Mouse (Mus musculus): ENCODE measurements at regions not wholly inside any gene's neighbourhood (a gene's known extent, or its start where the extent isn't known, plus 50 kb on each side); places are given as distances from the start of the nearest gene placed in this dataset.

DNA sequence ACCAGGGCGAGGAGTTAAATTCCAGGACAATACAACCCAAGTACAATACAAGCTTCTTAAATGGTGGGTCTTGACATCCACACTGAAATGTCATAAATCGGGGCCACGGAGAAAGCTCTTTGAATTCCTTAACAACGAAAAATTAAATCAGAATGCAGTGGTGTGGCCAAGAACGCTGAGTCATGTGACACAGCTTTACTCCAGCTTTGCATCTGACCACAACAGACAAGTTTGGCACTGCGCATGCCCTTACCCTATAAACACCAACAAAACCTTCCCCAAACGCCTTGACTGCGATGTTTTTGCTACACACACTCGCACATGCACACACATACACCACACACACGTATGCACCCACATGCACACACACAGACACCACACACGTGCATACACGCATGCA is 584.8 kb upstream of the Gm10131 start:
- no peaks in the 10 kb centered on the region for H3K9me3 ChIP-seq (ENCODE audit: control insufficient read depth, low read depth, low read length)
- H3K4me2 ChIP-seq (replicated peaks; ENCODE audit: low read depth, low read length), result no peak overlapping the region
- H3K27me3 ChIP-seq (ENCODE audit: control insufficient read depth, insufficient read depth, low read length), result no peaks in the 10 kb centered on the region
- no peak overlapping the region for H3K27ac ChIP-seq (ENCODE audit: low read length)
- H3K4me3 ChIP-seq (ENCODE audit: low read depth, low read length), result no peak overlapping the region
- no peak overlapping the region for H3K9ac ChIP-seq (replicated peaks; ENCODE audit: low read depth, low read length)
- WGBS, result 87% methylated on average over 12 of the region's 12 CpGs
- no peaks in the 10 kb centered on the region for H3K4me1 ChIP-seq (ENCODE audit: control insufficient read depth, insufficient read depth, low read length)
- H3K36me3 ChIP-seq (ENCODE audit: control insufficient read depth, insufficient read depth, low read length), result no peaks in the 10 kb centered on the region
- ATAC-seq (ENCODE audit: insufficient number of reproducible peaks, insufficient read depth, low FRiP score, low read depth), result no peak

DNA sequence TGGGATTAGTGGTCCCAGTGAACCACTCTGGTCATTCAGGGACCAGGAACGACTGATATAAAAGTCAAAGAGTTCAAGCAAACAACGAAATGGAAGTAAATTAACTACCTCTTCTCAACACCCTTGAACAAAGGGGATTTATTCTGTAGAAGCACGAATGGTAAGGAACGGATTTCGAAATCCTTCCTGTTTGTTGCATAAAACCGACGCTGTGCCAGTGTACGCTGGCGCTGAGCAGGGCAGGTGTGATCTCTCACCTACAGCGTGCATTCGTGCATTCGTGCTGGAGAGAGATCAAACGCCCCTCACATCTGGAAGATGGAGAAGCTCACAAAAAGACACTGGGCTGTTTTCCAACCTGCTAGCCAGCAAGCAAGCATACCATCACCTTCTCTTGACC is 581.1 kb upstream of the Gm10131 start:
- H3K27me3 ChIP-seq (ENCODE audit: control insufficient read depth, insufficient read depth, low read length), result no peaks in the 10 kb centered on the region
- H3K4me1 ChIP-seq (ENCODE audit: control insufficient read depth, insufficient read depth, low read length), result no peaks in the 10 kb centered on the region

DNA sequence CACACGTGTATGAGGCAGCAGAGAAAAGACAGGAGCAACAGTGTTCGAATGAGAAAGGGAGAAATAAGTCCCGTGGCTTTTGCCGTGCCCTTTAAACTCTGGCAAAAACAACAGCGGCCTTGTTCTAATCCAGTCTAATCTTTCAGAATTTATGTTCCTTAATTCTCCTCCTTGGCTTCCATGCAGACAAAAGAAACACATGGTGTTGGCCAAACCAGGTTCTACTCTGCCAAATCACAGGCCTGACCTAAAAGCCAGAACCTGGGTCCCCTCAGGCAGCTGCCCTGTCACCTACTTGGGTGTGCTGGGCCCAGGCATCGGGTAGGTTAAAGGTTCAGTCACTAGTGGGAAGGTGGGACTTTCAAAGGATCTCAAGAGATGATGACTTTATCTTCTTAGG is 580.2 kb upstream of the Gm10131 start:
- Histone ChIP-seq H3K4me2 (replicated peaks; ENCODE audit: low read depth, low read length) (no peak overlapping the region), H3K4me1 (ENCODE audit: control insufficient read depth, insufficient read depth, low read length) (no peaks in the 10 kb centered on the region), H3K36me3 (ENCODE audit: control insufficient read depth, insufficient read depth, low read length) (no peaks in the 10 kb centered on the region), H3K9me3 (ENCODE audit: control insufficient read depth, low read depth, low read length) (no peaks in the 10 kb centered on the region), H3K27ac (ENCODE audit: low read length) (no peak overlapping the region), H3K27me3 (ENCODE audit: control insufficient read depth, insufficient read depth, low read length) (no peaks in the 10 kb centered on the region), H3K9ac (replicated peaks; ENCODE audit: low read depth, low read length) (no peak overlapping the region), H3K4me3 (ENCODE audit: low read depth, low read length) (no peak overlapping the region)
- 69% methylated on average over 6 of the region's 6 CpGs for WGBS
- no peak for ATAC-seq (ENCODE audit: insufficient number of reproducible peaks, insufficient read depth, low FRiP score, low read depth)

More for the DNA sequence above, 581.1 kb upstream of the Gm10131 start:
- no peak for ATAC-seq (ENCODE audit: insufficient number of reproducible peaks, insufficient read depth, low FRiP score, low read depth)
- Histone ChIP-seq H3K27ac (ENCODE audit: low read length) (no peak overlapping the region), H3K9me3 (ENCODE audit: control insufficient read depth, low read depth, low read length) (no peaks in the 10 kb centered on the region), H3K4me3 (ENCODE audit: low read depth, low read length) (no peak overlapping the region), H3K36me3 (ENCODE audit: control insufficient read depth, insufficient read depth, low read length) (no peaks in the 10 kb centered on the region), H3K9ac (replicated peaks; ENCODE audit: low read depth, low read length) (no peak overlapping the region), H3K4me2 (replicated peaks; ENCODE audit: low read depth, low read length) (no peak overlapping the region)
- WGBS, result 48% methylated on average over 13 of the region's 13 CpGs

DNA sequence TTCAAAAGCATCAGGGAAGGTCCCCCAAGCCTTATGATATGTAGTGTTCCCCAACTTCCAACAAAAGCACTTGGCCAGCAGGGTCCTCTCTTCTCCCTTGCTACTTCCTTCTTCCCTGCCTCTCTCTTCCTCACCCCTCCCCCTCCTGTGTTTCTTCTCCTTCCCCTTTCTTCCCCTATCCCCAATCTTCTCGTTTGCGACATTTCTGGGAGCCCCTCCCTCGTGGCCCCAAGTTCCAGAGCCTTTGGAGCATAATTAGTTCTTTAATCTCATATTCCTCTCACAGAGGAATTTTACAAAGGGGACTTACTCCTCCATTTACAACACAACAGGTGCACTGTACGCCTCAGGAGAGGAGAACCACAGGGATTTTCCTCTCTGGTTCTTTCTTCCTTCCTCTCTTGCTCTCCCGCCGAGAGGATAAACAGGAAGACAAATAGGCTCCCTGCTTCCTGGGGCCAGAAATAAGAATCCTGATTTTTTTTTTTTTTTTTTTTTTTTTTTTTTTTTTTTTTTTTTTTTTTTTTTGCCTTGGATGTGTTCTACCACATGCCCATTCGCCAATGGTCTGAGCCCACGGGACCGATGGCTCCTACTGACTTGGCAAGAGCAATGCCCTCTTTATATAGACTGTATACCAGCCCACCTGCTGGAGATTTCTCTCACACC is 578.4 kb upstream of the Gm10131 start:
- H3K27me3 ChIP-seq (ENCODE audit: control insufficient read depth, insufficient read depth, low read length), result no peaks in the 10 kb centered on the region
- H3K9me3 ChIP-seq (ENCODE audit: control insufficient read depth, low read depth, low read length), result no peaks in the 10 kb centered on the region
- H3K4me3 ChIP-seq (ENCODE audit: low read depth, low read length), result peak overlapping the region; percentile 13
- H3K4me2 ChIP-seq (replicated peaks; ENCODE audit: low read depth, low read length), result peak overlapping the region; percentile 37
- H3K4me1 ChIP-seq (ENCODE audit: control insufficient read depth, insufficient read depth, low read length), result no peaks in the 10 kb centered on the region
- H3K27ac ChIP-seq (ENCODE audit: low read length), result no peak overlapping the region
- 24% methylated on average over 9 of the region's 9 CpGs for WGBS
- no peak overlapping the region for H3K9ac ChIP-seq (replicated peaks; ENCODE audit: low read depth, low read length)
- no peaks in the 10 kb centered on the region for H3K36me3 ChIP-seq (ENCODE audit: control insufficient read depth, insufficient read depth, low read length)
- no peak for ATAC-seq (ENCODE audit: insufficient number of reproducible peaks, insufficient read depth, low FRiP score, low read depth)

DNA sequence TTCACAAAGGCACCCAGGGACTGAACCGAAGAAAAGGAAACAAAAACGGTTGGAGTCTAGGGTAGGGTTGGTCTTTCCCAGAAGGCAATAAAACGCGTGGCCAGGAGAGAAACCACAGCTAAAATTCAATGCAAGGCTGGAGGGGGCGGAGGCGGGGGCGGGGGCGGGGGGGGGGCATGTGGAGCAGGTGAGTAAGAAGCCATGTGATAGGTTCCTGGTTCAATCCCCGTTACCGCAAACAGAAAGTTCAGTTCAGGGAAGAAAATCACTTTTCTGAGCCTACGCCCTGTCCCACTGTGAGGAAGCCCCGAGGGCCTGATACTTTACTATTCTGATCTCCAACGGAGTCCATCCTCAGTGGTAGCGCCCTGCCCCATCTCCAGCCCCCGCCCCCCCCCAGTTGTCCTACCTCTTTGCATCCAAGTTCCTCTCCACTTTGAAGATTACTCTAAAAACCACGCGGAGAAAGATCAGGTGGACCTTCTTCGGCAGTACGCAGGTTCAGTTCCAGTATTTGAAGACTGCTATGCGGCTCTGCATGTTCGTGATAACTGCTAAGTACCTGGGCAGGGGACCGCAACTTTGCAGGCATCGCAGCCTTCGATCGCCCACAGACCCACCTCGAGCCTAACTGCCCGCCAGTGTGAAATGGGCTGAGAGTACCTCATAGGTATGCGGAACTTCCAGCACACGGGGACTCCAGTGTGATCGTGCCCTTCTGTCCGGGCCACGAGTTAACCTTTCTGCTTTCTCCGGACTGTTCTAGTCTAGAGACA is 577.7 kb upstream of the Gm10131 start:
- H3K27ac ChIP-seq (ENCODE audit: low read length), result no peak overlapping the region
- H3K4me3 ChIP-seq (ENCODE audit: low read depth, low read length), result peak overlapping the region; percentile 13
- no peak overlapping the region for H3K9ac ChIP-seq (replicated peaks; ENCODE audit: low read depth, low read length)
- no peaks in the 10 kb centered on the region for H3K36me3 ChIP-seq (ENCODE audit: control insufficient read depth, insufficient read depth, low read length)
- H3K27me3 ChIP-seq (ENCODE audit: control insufficient read depth, insufficient read depth, low read length), result no peaks in the 10 kb centered on the region
- ATAC-seq (ENCODE audit: insufficient number of reproducible peaks, insufficient read depth, low FRiP score, low read depth), result no peak
- 21% methylated on average over 33 of the region's 33 CpGs for WGBS
- H3K9me3 ChIP-seq (ENCODE audit: control insufficient read depth, low read depth, low read length), result no peaks in the 10 kb centered on the region
- H3K4me1 ChIP-seq (ENCODE audit: control insufficient read depth, insufficient read depth, low read length), result no peaks in the 10 kb centered on the region
- H3K4me2 ChIP-seq (replicated peaks; ENCODE audit: low read depth, low read length), result peak overlapping the region; percentile 37

DNA sequence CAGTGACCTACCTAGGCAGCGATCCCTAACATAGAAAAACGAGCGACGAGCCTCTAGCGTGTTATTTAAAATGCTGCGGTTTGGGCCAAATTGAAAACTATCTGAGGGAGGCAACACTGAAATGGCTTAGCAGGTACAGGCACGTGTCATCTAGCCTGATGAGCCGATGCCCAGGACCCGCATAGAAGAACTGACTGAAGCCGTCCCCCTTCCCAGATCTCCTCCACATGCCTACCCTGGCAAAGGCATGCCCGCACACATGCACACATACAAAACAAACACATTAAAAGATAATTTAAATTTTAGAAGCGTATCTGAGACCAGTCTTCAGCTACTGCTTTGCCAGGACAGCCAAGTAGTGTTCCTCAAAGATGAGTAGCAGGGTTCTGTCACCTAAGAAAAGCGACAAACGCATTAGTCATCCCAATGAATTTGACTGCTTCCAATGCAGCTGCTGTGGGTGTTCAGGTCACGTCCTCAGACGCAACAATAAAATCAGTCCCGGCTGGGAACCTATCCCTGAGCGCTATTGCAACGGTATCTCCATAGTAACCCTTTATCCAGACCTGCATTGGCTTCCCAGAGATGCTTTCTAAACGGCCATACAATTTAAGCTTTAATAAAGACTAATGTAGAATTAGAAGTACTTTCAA is 577.0 kb upstream of the Gm10131 start:
- no peak overlapping the region for H3K4me3 ChIP-seq (ENCODE audit: low read depth, low read length)
- no peak for ATAC-seq (ENCODE audit: insufficient number of reproducible peaks, insufficient read depth, low FRiP score, low read depth)
- no peaks in the 10 kb centered on the region for H3K4me1 ChIP-seq (ENCODE audit: control insufficient read depth, insufficient read depth, low read length)
- H3K9ac ChIP-seq (replicated peaks; ENCODE audit: low read depth, low read length), result no peak overlapping the region
- no peaks in the 10 kb centered on the region for H3K9me3 ChIP-seq (ENCODE audit: control insufficient read depth, low read depth, low read length)
- WGBS, result 73% methylated on average over 20 of the region's 20 CpGs
- no peaks in the 10 kb centered on the region for H3K27me3 ChIP-seq (ENCODE audit: control insufficient read depth, insufficient read depth, low read length)
- no peaks in the 10 kb centered on the region for H3K36me3 ChIP-seq (ENCODE audit: control insufficient read depth, insufficient read depth, low read length)
- H3K27ac ChIP-seq (ENCODE audit: low read length), result no peak overlapping the region
- no peak overlapping the region for H3K4me2 ChIP-seq (replicated peaks; ENCODE audit: low read depth, low read length)

DNA sequence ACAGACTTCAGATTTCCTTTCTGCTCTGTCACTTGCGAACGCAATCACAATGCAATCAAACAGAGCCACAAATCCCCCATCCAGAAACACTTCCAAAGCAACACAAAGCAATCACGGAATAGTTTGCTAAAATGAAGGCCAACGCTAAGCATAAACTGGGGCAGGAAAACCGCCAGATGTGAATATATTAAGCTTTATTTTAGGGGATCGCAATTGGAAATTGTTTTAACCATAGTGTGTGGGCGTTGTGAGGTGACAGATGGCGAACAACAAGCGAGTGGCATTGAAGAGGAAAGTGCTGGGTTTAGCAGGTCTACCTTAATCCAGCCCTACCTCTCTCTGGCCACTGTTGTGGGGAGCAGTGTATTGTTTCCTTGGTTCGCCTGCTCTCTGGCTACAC is 574.8 kb upstream of the Gm10131 start:
- ATAC-seq (ENCODE audit: insufficient number of reproducible peaks, insufficient read depth, low FRiP score, low read depth), result no peak
- Histone ChIP-seq H3K9me3 (ENCODE audit: control insufficient read depth, low read depth, low read length) (no peaks in the 10 kb centered on the region), H3K4me2 (replicated peaks; ENCODE audit: low read depth, low read length) (no peak overlapping the region), H3K9ac (replicated peaks; ENCODE audit: low read depth, low read length) (no peak overlapping the region), H3K4me1 (ENCODE audit: control insufficient read depth, insufficient read depth, low read length) (no peaks in the 10 kb centered on the region), H3K36me3 (ENCODE audit: control insufficient read depth, insufficient read depth, low read length) (no peaks in the 10 kb centered on the region), H3K4me3 (ENCODE audit: low read depth, low read length) (no peak overlapping the region), H3K27me3 (ENCODE audit: control insufficient read depth, insufficient read depth, low read length) (no peaks in the 10 kb centered on the region), H3K27ac (ENCODE audit: low read length) (no peak overlapping the region)
- WGBS, result 89% methylated on average over 10 of the region's 10 CpGs

DNA sequence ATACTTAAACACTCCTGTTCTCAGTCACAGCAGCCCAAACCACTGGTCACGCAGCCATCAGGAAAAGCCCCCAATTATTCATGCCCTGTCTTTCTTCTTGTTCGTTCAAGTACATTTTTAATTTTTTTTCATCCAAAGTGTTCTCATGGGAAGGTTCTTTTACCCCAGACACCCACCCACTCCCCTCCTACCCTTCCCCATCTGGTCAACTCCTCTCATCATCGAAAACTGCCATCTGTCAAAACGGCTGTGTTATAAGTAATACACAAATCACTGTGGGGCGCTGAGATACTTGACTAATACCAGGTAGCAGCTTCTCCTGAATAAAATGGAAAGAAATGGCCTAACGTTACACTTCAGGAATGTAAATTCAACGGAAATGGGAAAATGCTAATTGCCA is 573.1 kb upstream of the Gm10131 start:
- Histone ChIP-seq H3K4me2 (replicated peaks; ENCODE audit: low read depth, low read length) (no peak overlapping the region), H3K27ac (ENCODE audit: low read length) (no peak overlapping the region), H3K9me3 (ENCODE audit: control insufficient read depth, low read depth, low read length) (no peaks in the 10 kb centered on the region), H3K9ac (replicated peaks; ENCODE audit: low read depth, low read length) (no peak overlapping the region), H3K27me3 (ENCODE audit: control insufficient read depth, insufficient read depth, low read length) (no peaks in the 10 kb centered on the region), H3K4me1 (ENCODE audit: control insufficient read depth, insufficient read depth, low read length) (no peaks in the 10 kb centered on the region), H3K4me3 (ENCODE audit: low read depth, low read length) (no peak overlapping the region), H3K36me3 (ENCODE audit: control insufficient read depth, insufficient read depth, low read length) (no peaks in the 10 kb centered on the region)
- no peak for ATAC-seq (ENCODE audit: insufficient number of reproducible peaks, insufficient read depth, low FRiP score, low read depth)
- 62% methylated on average over 7 of the region's 7 CpGs for WGBS
